Mouse (Mus musculus): Measurements from ENCODE around the gene Olfr638. TPM values are rescaled to one million over a fixed set of nuclear protein-coding genes. Genes with fewer than 3 reads are reported as not detected.

The Olfr638 gene
- polyA plus RNA-seq (2015; fragmentation: Illumina TruSeq; extraction: RNeasy Lipid Tissue Mini Kit (QIAGEN cat#74804); ENCODE audit: insufficient read depth, low replicate concordance) = not detected

DNA sequence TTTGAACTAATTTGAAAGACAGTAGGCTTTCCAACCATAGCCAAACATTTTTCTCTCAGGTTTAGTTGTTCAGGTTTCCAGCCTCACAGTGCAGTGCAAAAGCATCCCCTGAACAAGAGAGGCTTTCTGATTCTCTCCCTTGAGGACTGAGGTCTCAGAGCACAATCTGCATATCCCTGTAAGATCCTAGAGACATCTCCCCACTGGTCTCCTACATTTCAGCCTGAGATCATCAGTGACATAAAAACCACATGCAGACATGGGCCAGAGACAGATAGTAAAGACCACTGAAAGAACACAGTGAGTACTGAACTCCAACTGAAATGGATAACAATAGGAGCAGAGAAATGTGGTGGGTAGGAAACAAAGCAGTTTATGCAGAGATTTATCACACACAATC lies at the start of gene Olfr638:
Olfr638 (plus strand) TSS at position 301 of the 400 bp plus-strand sequence.

DNA sequence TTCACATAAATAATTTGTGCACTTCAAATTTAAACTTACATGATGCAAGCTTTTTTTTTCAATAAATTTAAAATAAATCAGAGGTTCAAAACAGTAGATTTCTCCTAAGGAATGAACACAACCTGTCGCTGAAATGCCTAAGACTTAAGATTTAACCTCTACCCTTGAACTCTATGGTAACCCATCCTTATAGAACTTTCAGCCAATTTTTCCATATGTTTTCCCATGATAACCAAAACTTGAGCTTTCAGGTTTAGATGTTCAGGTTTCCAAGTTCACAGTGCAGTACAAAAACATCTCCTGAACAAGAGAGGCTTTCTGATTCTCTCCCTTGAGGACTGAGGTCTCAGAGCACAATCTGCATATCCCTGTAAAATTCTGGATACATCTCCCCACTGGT lies 27.7 kb upstream of the Olfr638 start, which contains the start of gene Olfr635:
Olfr635 (plus strand) TSS at position 301 of the 400 bp plus-strand sequence.

DNA sequence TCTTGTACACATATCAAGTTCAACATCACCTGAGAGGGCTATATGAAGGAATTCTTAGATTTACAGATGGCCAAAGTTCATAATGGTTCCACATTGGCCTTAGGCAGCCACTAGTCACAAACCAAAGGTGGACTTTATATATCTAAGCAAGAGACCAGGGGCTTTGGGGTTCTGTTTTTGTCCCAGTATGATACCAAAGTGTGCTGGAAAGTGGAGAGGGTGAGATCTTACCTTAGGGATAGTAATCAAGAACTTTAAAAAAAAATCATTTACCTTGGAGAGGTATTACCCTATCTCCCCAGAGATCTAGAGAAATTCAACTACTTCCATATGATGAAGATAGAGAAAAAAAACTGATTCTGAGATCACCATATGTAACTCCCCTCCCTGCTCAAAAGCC lies 18.7 kb downstream of the Olfr638 start, which contains the start of gene Olfr639:
Olfr639 (minus strand) TSS at position 101 of the 400 bp plus-strand sequence.

DNA sequence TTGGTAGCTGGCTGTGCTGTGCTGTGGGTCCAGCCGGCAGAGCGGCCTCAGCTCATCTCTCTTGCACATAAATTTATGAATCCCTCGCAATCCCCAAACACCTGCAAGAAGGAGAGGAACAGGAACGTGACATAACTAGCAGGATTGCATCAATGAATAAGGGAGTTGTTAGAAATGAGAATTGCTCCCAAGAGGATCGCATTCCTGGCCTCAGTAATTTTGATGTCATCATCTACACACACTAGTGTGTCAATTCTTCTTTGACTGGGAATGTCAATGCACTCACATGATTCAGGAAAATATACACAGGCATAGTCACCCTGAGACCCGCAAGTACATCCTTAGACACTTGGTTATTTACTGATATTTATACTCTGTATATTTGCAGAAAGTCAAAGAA lies 26.9 kb downstream of the Olfr638 start, which contains the start of gene Olfr640:
Olfr640 (minus strand) TSS at position 101 of the 400 bp plus-strand sequence.

DNA sequence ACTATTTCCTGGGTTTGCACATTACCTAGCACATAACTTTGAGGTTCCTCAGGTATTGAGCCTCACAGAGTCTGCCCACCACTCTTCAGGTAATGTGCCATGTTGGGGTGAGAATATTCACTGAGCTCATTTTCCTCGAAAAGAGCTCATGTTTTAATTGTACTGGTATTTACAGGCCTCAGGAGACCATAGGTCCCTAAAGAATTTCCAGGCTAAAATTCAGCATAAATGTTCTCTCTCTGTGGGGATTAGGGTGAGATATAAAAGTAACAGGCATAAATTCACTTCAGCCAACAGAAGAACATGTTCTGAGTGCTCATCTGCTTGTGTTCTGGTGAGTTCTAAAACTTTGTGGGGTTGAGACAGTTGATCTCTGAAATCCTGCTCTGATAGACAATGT lies 36.6 kb downstream of the Olfr638 start, which contains the start of gene Olfr641:
Olfr641 (plus strand) TSS at position 301 of the 400 bp plus-strand sequence.

DNA sequence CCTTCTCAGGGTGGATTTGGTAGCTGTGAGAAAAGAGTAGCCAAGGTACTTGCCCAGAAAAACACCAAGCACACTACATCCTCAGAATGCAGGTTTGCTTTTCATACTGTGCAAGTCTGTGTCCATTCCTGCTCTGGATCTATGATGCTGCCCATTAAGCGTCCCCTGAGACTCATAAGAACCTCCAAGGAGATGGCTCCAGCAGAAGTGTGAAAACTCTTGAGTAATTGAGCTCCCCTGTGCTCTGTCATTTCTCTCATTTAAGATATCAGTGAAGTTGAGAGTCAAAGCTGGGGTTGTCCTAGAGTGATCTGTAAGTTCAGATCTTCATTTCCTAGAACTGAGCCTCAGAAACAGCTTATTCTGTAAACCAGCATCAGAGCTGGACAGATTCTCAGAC lies 54.0 kb downstream of the Olfr638 start, which contains the start of gene Olfr642:
Olfr642 (minus strand) TSS at position 101 of the 400 bp plus-strand sequence.

Other genes starting within 250 kb of the Olfr638 start
- gene Olfr630, start 241.4 kb upstream of the Olfr638 start, polyA plus RNA-seq (2015; fragmentation: Illumina TruSeq; extraction: RNeasy Lipid Tissue Mini Kit (QIAGEN cat#74804); ENCODE audit: insufficient read depth, low replicate concordance) = not detected
- gene Olfr69, start 227.2 kb upstream of the Olfr638 start, polyA plus RNA-seq (2015; fragmentation: Illumina TruSeq; extraction: RNeasy Lipid Tissue Mini Kit (QIAGEN cat#74804); ENCODE audit: insufficient read depth, low replicate concordance) = not detected
- gene Olfr68, start 219.0 kb upstream of the Olfr638 start, polyA plus RNA-seq (2015; fragmentation: Illumina TruSeq; extraction: RNeasy Lipid Tissue Mini Kit (QIAGEN cat#74804); ENCODE audit: insufficient read depth, low replicate concordance) = not detected
- gene Olfr67, start 206.9 kb upstream of the Olfr638 start, polyA plus RNA-seq (2015; fragmentation: Illumina TruSeq; extraction: RNeasy Lipid Tissue Mini Kit (QIAGEN cat#74804); ENCODE audit: insufficient read depth, low replicate concordance) = not detected
- 4,439 TPM for gene Hbb-bt, start 184.8 kb upstream of the Olfr638 start, polyA plus RNA-seq (2015; fragmentation: Illumina TruSeq; extraction: RNeasy Lipid Tissue Mini Kit (QIAGEN cat#74804); ENCODE audit: insufficient read depth, low replicate concordance)
- gene Hbb-bs, start 170.7 kb upstream of the Olfr638 start, polyA plus RNA-seq (2015; fragmentation: Illumina TruSeq; extraction: RNeasy Lipid Tissue Mini Kit (QIAGEN cat#74804); ENCODE audit: insufficient read depth, low replicate concordance) = 24,371 TPM
- not detected for gene Hbb-bh2, start 158.2 kb upstream of the Olfr638 start, polyA plus RNA-seq (2015; fragmentation: Illumina TruSeq; extraction: RNeasy Lipid Tissue Mini Kit (QIAGEN cat#74804); ENCODE audit: insufficient read depth, low replicate concordance)
- gene Hbb-bh1, start 155.6 kb upstream of the Olfr638 start, polyA plus RNA-seq (2015; fragmentation: Illumina TruSeq; extraction: RNeasy Lipid Tissue Mini Kit (QIAGEN cat#74804); ENCODE audit: insufficient read depth, low replicate concordance) = 0.80 TPM
- gene Hbb-y, start 145.5 kb upstream of the Olfr638 start, polyA plus RNA-seq (2015; fragmentation: Illumina TruSeq; extraction: RNeasy Lipid Tissue Mini Kit (QIAGEN cat#74804); ENCODE audit: insufficient read depth, low replicate concordance) = not detected
- not detected for gene Olfr66, start 112.5 kb upstream of the Olfr638 start, polyA plus RNA-seq (2015; fragmentation: Illumina TruSeq; extraction: RNeasy Lipid Tissue Mini Kit (QIAGEN cat#74804); ENCODE audit: insufficient read depth, low replicate concordance)
- not detected for gene Olfr64, start 104.3 kb upstream of the Olfr638 start, polyA plus RNA-seq (2015; fragmentation: Illumina TruSeq; extraction: RNeasy Lipid Tissue Mini Kit (QIAGEN cat#74804); ENCODE audit: insufficient read depth, low replicate concordance)
- gene Olfr65, start 95.3 kb upstream of the Olfr638 start, polyA plus RNA-seq (2015; fragmentation: Illumina TruSeq; extraction: RNeasy Lipid Tissue Mini Kit (QIAGEN cat#74804); ENCODE audit: insufficient read depth, low replicate concordance) = not detected
- gene Olfr631, start 69.9 kb upstream of the Olfr638 start, polyA plus RNA-seq (2015; fragmentation: Illumina TruSeq; extraction: RNeasy Lipid Tissue Mini Kit (QIAGEN cat#74804); ENCODE audit: insufficient read depth, low replicate concordance) = not detected
- gene Olfr632, start 64.4 kb upstream of the Olfr638 start, polyA plus RNA-seq (2015; fragmentation: Illumina TruSeq; extraction: RNeasy Lipid Tissue Mini Kit (QIAGEN cat#74804); ENCODE audit: insufficient read depth, low replicate concordance) = not detected
- not detected for gene Olfr633, start 54.3 kb upstream of the Olfr638 start, polyA plus RNA-seq (2015; fragmentation: Illumina TruSeq; extraction: RNeasy Lipid Tissue Mini Kit (QIAGEN cat#74804); ENCODE audit: insufficient read depth, low replicate concordance)
- gene Olfr635, start 27.6 kb upstream of the Olfr638 start, polyA plus RNA-seq (2015; fragmentation: Illumina TruSeq; extraction: RNeasy Lipid Tissue Mini Kit (QIAGEN cat#74804); ENCODE audit: insufficient read depth, low replicate concordance) = not detected
- gene Olfr639, start 18.6 kb downstream of the Olfr638 start, polyA plus RNA-seq (2015; fragmentation: Illumina TruSeq; extraction: RNeasy Lipid Tissue Mini Kit (QIAGEN cat#74804); ENCODE audit: insufficient read depth, low replicate concordance) = not detected
- gene Olfr640, start 26.8 kb downstream of the Olfr638 start, polyA plus RNA-seq (2015; fragmentation: Illumina TruSeq; extraction: RNeasy Lipid Tissue Mini Kit (QIAGEN cat#74804); ENCODE audit: insufficient read depth, low replicate concordance) = not detected
- not detected for gene Olfr641, start 36.7 kb downstream of the Olfr638 start, polyA plus RNA-seq (2015; fragmentation: Illumina TruSeq; extraction: RNeasy Lipid Tissue Mini Kit (QIAGEN cat#74804); ENCODE audit: insufficient read depth, low replicate concordance)
- gene Olfr642, start 53.9 kb downstream of the Olfr638 start, polyA plus RNA-seq (2015; fragmentation: Illumina TruSeq; extraction: RNeasy Lipid Tissue Mini Kit (QIAGEN cat#74804); ENCODE audit: insufficient read depth, low replicate concordance) = not detected
- gene 4930516K23Rik, start 62.7 kb downstream of the Olfr638 start, polyA plus RNA-seq (2015; fragmentation: Illumina TruSeq; extraction: RNeasy Lipid Tissue Mini Kit (QIAGEN cat#74804); ENCODE audit: insufficient read depth, low replicate concordance) = not detected
- gene Olfr644, start 73.1 kb downstream of the Olfr638 start, polyA plus RNA-seq (2015; fragmentation: Illumina TruSeq; extraction: RNeasy Lipid Tissue Mini Kit (QIAGEN cat#74804); ENCODE audit: insufficient read depth, low replicate concordance) = not detected
- not detected for gene Olfr645, start 86.7 kb downstream of the Olfr638 start, polyA plus RNA-seq (2015; fragmentation: Illumina TruSeq; extraction: RNeasy Lipid Tissue Mini Kit (QIAGEN cat#74804); ENCODE audit: insufficient read depth, low replicate concordance)
- gene Olfr646, start 106.1 kb downstream of the Olfr638 start, polyA plus RNA-seq (2015; fragmentation: Illumina TruSeq; extraction: RNeasy Lipid Tissue Mini Kit (QIAGEN cat#74804); ENCODE audit: insufficient read depth, low replicate concordance) = not detected
- not detected for gene Ubqln5, start 131.1 kb downstream of the Olfr638 start, polyA plus RNA-seq (2015; fragmentation: Illumina TruSeq; extraction: RNeasy Lipid Tissue Mini Kit (QIAGEN cat#74804); ENCODE audit: insufficient read depth, low replicate concordance)
- gene Olfr643, start 138.7 kb downstream of the Olfr638 start, polyA plus RNA-seq (2015; fragmentation: Illumina TruSeq; extraction: RNeasy Lipid Tissue Mini Kit (QIAGEN cat#74804); ENCODE audit: insufficient read depth, low replicate concordance) = not detected
- not detected for gene Ubqln3, start 144.5 kb downstream of the Olfr638 start, polyA plus RNA-seq (2015; fragmentation: Illumina TruSeq; extraction: RNeasy Lipid Tissue Mini Kit (QIAGEN cat#74804); ENCODE audit: insufficient read depth, low replicate concordance)
- gene Ubqlnl, start 151.8 kb downstream of the Olfr638 start, polyA plus RNA-seq (2015; fragmentation: Illumina TruSeq; extraction: RNeasy Lipid Tissue Mini Kit (QIAGEN cat#74804); ENCODE audit: insufficient read depth, low replicate concordance) = not detected
- not detected for gene Olfm5, start 166.1 kb downstream of the Olfr638 start, polyA plus RNA-seq (2015; fragmentation: Illumina TruSeq; extraction: RNeasy Lipid Tissue Mini Kit (QIAGEN cat#74804); ENCODE audit: insufficient read depth, low replicate concordance)
- 0.15 TPM for gene Olfr648, start 184.6 kb downstream of the Olfr638 start, polyA plus RNA-seq (2015; fragmentation: Illumina TruSeq; extraction: RNeasy Lipid Tissue Mini Kit (QIAGEN cat#74804); ENCODE audit: insufficient read depth, low replicate concordance)
- not detected for gene Olfr649, start 197.2 kb downstream of the Olfr638 start, polyA plus RNA-seq (2015; fragmentation: Illumina TruSeq; extraction: RNeasy Lipid Tissue Mini Kit (QIAGEN cat#74804); ENCODE audit: insufficient read depth, low replicate concordance)
- 1.7 TPM for gene Trim6, start 220.0 kb downstream of the Olfr638 start, polyA plus RNA-seq (2015; fragmentation: Illumina TruSeq; extraction: RNeasy Lipid Tissue Mini Kit (QIAGEN cat#74804); ENCODE audit: insufficient read depth, low replicate concordance)
- gene Trim34a, start 245.7 kb downstream of the Olfr638 start, polyA plus RNA-seq (2015; fragmentation: Illumina TruSeq; extraction: RNeasy Lipid Tissue Mini Kit (QIAGEN cat#74804); ENCODE audit: insufficient read depth, low replicate concordance) = 157 TPM

Data from spleen, adult 10 weeks (tissue).